Mouse (Mus musculus) bone marrow, adult 2 months (tissue): ENCODE data around the gene Taf9. TPM values are rescaled to one million over a fixed set of nuclear protein-coding genes. Genes with fewer than 3 reads are reported as not detected.
A peak's percentile ranks its signal among the peaks of the same experiment; 100 is the strongest.

ENCODE experiments used
- H3K27ac ChIP-seq: fragments of 200-500 bp; 2 replicates; pipeline ENCODE4 v1.5.1; 2012; ENCODE audit warnings: low read depth, mild to moderate bottlenecking, control low read depth, inconsistent platforms, low read length; ENCODE audit not compliant: control insufficient read depth, poor library complexity, insufficient read depth
- H3K4me1 ChIP-seq: fragments of 200-500 bp; 2 replicates; pipeline ENCODE4 v1.6.1; 2011; ENCODE audit warnings: low read length; ENCODE audit not compliant: control insufficient read depth, insufficient read depth
- H3K4me3 ChIP-seq: fragments of 200-500 bp; replicated peaks from 2 replicates; pipeline ENCODE3; 2011; ENCODE audit warnings: mild to moderate bottlenecking, low read depth, low read length, control low read depth; ENCODE audit not compliant: control insufficient read depth
- CTCF ChIP-seq: fragments of 200-500 bp; IDR thresholded peaks from 2 replicates; pipeline ENCODE4 v1.5.1; 2011; ENCODE audit warnings: low read length, control low read depth; ENCODE audit not compliant: control insufficient read depth, insufficient read depth
- POLR2A ChIP-seq: fragments of 200-500 bp; IDR thresholded peaks from 2 replicates; pipeline ENCODE4 v1.6.1; 2011; ENCODE audit warnings: low read depth, mild to moderate bottlenecking, control low read depth, low read length, borderline replicate concordance; ENCODE audit not compliant: control insufficient read depth
- whole genome bisulfite sequencing: fragments of 180-500 bp; shearing (Covaris S2); methylation state at CpG from one replicate; pipeline ENCODE4 v1.1.7; 2018; 5-methylcytosine and 5-hydroxymethylcytosine counted together
- polyA plus RNA-seq: library from polyadenylated mRNA; stranded (reverse); fragments of >200 nt; gene quantifications from 2 replicates; pipeline ENCODE4 v1.2.4, GENCODE M21; 2011; ENCODE audit warnings: low replicate concordance; ENCODE audit not compliant: missing spikeins, insufficient read depth, insufficient read length

Taf9 gene
- polyA plus RNA-seq, 1 experiment: 8.7 TPM

DNA sequence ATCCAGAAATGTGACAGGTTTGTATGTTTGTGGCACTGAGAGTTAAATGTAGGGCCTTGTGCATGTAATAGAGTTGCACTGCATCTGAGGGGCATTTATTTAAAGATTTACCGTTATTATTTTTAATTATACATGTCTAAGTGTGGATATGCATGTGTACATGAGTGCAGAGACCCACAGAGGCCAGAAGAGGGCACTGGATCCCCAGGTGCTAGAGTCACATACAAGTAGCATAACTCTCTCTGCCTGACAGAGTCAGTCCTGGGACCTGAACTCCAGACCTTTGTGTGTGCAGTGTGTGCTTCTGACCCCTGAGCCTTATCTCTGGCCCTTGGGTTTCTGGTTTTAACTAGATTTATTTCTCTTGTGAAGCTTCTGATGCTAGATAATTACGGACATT, 33.0 kb downstream of the Taf9 start:
- no peak overlapping the region for H3K4me3 ChIP-seq
- no peaks in the 10 kb centered on the region for H3K4me1 ChIP-seq
- 79% methylated on average over 2 of the region's 2 CpGs for WGBS
- TF ChIP-seq CTCF (peak; percentile 61), POLR2A (no peak)
- H3K27ac ChIP-seq: no peak overlapping the region

DNA sequence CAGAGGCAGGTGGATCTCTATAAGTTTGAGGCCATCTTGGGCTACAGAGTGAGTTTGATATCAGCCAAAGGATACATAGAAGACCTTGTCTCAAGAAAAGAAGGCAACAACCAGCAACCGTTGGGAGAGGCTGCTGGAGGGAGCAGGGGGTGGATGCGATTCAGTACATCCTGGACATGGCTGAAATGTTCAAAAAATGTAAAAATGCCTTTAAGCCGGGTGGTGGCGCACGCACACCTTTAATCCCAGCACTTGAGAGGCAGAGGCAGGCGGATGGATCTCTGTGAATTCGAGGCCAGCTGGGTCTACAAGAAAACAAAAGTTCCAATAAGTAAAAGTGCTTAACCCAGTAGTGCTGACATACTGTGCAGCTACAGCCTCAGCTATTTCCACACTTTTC, 36.1 kb downstream of the Taf9 start:
- Histone ChIP-seq H3K4me1 (no peaks in the 10 kb centered on the region), H3K4me3 (no peak overlapping the region), H3K27ac (no peak overlapping the region)
- no peak for TF ChIP-seq CTCF
- TF ChIP-seq POLR2A: no peak
- 76% methylated on average over 7 of the region's 7 CpGs for WGBS

DNA sequence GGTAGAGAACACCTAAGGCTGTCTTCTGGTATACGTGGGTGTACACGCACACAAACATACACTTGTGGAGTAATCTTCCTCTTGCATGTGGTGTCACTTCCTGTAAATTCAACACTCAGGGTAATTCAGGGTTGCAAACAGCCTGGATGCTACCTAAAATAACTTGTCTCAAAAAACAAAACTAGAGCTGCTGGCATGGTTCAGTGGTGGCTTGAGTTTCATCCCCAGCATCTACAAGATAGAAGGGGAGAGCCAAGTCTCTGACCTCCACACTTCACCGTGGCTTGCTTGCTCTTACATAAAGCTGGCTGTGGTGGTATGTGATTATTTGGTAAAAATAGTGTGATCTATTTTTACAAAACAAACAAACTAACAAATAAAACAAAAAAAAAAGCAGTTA, 46.2 kb downstream of the Taf9 start:
- no peak overlapping the region for H3K27ac ChIP-seq
- H3K4me1 ChIP-seq: no peaks in the 10 kb centered on the region; the same call in 1 of the 2 replicates
- no peak for TF ChIP-seq CTCF
- no peak for TF ChIP-seq POLR2A
- WGBS: 44% methylated on average over 3 of the region's 3 CpGs
- no peak overlapping the region for H3K4me3 ChIP-seq

- Histone ChIP-seq H3K4me1 (no peaks in the 10 kb centered on the region; the same call in 1 of the 2 replicates), H3K4me3 (no peak overlapping the region), H3K27ac (no peak overlapping the region)
- TF ChIP-seq CTCF (no peak), POLR2A (no peak)
- 94% methylated on average over 10 of the region's 10 CpGs for WGBS
Measured at GRCm38 (mm10) chr13:100698866-100699265, 47.5 kb downstream of the Taf9 start.

DNA sequence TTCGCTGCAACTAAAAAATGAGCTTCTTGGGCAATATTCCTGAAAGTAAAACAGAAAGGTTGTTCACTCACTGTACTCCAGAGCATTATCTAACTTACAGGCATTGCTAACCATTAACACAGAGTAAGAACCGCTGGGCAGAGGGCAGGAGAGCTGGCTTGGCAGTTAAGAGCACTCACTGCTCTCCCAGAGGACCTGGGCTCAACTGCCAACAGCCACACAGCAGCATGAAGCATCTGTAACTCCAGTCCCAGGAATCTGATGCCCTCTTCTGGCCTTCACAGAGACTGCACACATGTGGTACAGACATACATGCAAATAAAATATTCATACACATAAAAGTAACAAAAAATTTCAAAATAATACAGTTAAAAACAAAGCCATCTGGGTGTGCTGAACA, 52.1 kb downstream of the Taf9 start:
- WGBS: 92% methylated on average over 2 of the region's 2 CpGs
- TF ChIP-seq CTCF (peak; percentile 15; the same call in 1 of the 2 replicates), POLR2A (no peak)
- H3K4me3 ChIP-seq: no peak overlapping the region

More for the DNA sequence above, 52.1 kb downstream of the Taf9 start:
- Histone ChIP-seq H3K27ac (no peak overlapping the region), H3K4me1 (no peaks in the 10 kb centered on the region)

Other genes with a start within 250 kb of the Taf9 start
- 0.50 TPM in 1 of 2 replicates, not detected in the other for gene Naip1, start 198.7 kb upstream of the Taf9 start, polyA plus RNA-seq
- 12.1 and 26.1 TPM in 2 replicates for gene Gtf2h2, start 159.0 kb upstream of the Taf9 start, polyA plus RNA-seq
- 0.60 TPM in 1 of 2 replicates, not detected in the other for gene Ocln, start 98.9 kb upstream of the Taf9 start, polyA plus RNA-seq
- gene Marveld2, start 34.6 kb upstream of the Taf9 start, polyA plus RNA-seq: 1.4 TPM in 1 of 2 replicates, not detected in the other
- 65.5 and 83.2 TPM in 2 replicates for gene Ak6, start 600 bp upstream of the Taf9 start, polyA plus RNA-seq
- gene Rad17, start 528 bp upstream of the Taf9 start, polyA plus RNA-seq: 5.0 and 11.9 TPM in 2 replicates
- 11.6 and 18.3 TPM in 2 replicates for gene Ccdc125, start 18.1 kb downstream of the Taf9 start, polyA plus RNA-seq
- 18.1 and 24.2 TPM in 2 replicates for gene Cdk7, start 79.4 kb downstream of the Taf9 start, polyA plus RNA-seq
- 35.3 and 44.2 TPM in 2 replicates for gene Mrps36, start 93.1 kb downstream of the Taf9 start, polyA plus RNA-seq
- 50.0 and 67.5 TPM in 2 replicates for gene Cenph, start 124.3 kb downstream of the Taf9 start, polyA plus RNA-seq
- gene Ccnb1, start 135.0 kb downstream of the Taf9 start, polyA plus RNA-seq: 62.2 and 75.7 TPM in 2 replicates
- gene Slc30a5, start 181.8 kb downstream of the Taf9 start, polyA plus RNA-seq: 20.7 and 23.2 TPM in 2 replicates